Mouse (Mus musculus): ENCODE measurements around the gene Cebpa.
A peak's percentile ranks its signal among the peaks of the same experiment; 100 is the strongest.

The Cebpa gene

DNA sequence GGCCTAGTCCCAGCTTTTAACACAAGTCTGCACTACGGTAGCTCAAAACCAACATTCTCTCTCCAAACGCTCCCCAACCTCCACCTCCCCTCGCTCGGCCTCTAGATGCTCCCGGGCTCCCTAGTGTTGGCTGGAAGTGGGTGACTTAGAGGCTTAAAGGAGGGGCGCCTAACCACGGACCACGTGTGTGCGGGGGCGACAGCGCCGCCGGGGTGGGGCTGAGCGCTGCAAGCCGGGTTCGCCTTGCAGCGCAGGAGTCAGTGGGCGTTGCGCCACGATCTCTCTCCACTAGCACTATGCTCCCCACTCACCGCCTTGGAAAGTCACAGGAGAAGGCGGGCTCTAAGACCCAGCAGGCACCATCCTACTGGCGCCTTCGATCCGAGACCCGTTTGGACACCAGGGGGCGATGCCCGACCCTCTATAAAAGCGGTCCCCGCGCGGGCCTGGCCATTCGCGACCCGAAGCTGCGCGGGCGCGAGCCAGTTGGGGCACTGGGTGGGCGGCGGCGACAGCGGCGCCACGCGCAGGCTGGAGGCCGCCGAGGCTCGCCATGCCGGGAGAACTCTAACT lies at the start of gene Cebpa:
Gene Cebpa, plus strand, starts transcription at position 453 of the 573 bp plus-strand sequence.
- DNase-seq (ENCODE audit: low spot score) = peak; percentile 87

GRCm38 (mm10) chr7:35076645-35077044 lies 42.4 kb upstream of the Cebpa start:
- no peak for DNase-seq (ENCODE audit: low spot score)

- no peak for DNase-seq (ENCODE audit: low spot score)
These were observed 38.2 kb upstream of the Cebpa start for GRCm38 (mm10) chr7:35080843-35081338.

DNA sequence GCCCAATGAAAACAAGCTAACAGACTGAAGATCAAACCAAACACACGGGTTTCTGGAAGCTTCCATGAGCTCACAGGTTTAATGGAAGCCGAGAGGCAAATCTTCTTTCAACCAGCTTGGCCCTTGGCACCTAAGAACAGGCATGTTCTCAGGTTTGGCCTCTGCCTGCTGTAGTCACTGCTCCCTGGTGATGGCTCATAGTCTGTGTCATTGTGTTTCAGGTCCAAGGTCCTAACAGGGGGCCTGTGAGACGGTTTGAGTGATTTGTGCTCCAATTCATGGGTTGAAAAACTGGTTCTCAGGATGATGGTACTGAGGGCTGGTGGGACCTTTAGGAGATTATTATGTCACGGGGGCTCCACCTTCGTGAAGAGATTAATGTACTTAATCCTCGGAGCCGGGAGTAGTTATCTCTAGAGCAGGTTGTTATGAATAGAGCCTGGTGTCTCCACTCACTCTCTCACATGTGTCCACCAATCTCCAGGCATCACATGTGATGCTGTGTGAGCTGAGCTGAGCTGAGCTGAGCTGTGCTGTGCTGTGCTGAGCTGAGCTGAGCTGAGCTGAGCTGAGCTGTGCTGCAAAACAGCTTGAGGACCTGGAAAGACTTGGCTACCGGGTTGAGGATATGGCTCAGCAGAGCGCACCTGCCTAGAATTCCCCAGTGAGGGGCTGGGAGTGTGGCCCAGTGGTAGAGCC lies 37.5 kb upstream of the Cebpa start:
- DNase-seq (ENCODE audit: low spot score) = no peak

DNA sequence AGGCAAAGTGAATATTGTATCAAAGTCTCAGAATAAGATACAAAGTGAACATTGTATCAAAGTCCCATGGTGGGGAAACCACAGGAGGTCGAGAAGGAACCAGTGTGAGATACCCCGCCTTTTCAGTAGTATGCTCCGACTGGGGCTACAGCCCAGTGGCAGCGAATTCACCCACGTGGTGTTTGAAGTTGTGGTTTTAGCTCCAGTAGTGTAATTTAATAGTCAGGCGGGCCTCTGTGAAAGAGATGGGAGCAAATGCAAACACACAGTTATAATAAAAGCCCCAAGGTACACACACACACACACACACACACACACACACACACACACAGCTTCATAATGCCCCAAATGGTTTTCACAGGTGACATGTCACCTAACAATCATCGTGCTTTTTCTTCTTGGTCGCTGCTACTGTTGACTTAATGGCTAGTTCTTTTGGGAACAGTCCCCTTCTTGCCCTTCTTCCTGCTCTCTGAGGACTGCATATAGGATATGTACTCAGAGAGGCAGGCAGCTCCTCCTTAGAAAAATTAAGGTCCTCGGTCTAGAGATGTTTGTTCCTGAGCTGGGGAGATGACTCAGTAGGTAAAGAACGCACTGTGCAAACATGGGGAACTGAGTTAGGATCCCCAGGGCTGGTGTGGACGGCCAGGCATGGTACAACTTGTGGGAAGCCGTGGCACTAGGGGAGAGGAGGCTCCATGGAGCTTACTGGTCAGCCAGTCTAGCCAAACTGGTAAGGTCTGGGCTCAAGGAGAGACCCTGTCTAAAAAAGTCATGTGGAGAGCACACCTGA lies 34.3 kb upstream of the Cebpa start:
- DNase-seq (ENCODE audit: low spot score) = no peak

- DNase-seq (ENCODE audit: low spot score) = no peak
These were observed 32.7 kb upstream of the Cebpa start for GRCm38 (mm10) chr7:35086271-35086861.

GRCm38 (mm10) chr7:35090550-35090949 lies 28.5 kb upstream of the Cebpa start:
- DNase-seq (ENCODE audit: low spot score) = no peak

DNA sequence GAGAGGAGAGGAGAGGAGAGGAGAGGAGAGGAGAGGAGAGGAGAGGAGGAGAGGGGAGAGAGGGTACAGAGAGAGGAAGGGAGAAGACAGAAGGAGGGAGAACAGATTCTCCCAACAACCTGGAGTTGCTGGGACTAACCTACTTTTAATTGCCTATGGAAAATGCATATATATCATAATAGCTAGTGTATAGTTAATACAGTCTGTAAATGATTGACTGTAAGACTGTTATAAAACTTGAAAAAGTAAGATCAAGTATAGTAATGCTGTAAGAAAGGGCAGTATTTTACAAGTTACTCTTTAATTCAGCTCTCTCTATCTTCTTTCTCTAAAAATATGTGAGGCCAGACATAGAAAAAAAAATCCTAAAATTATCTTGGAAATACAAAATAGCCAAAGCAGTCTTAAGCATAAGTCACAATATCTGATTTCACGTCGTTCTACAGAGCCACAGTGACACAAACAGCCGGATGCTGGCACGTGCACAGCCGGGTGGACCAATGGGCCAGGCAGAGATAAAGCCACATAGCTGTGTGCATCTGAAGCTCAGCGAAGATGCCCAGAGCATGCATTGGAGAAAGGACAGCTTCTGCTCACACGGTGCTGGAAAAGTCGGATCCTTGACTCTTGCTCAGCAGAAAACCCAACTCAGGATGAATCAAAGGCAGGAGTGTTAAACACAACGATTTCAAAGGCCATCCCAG lies 24.0 kb upstream of the Cebpa start:
- no peak for DNase-seq (ENCODE audit: low spot score)

- DNase-seq (ENCODE audit: low spot score) = no peak
These were observed 20.3 kb upstream of the Cebpa start for GRCm38 (mm10) chr7:35098777-35099176.

GRCm38 (mm10) chr7:35099528-35099927 lies 19.6 kb upstream of the Cebpa start:
- DNase-seq (ENCODE audit: low spot score) = no peak

DNA sequence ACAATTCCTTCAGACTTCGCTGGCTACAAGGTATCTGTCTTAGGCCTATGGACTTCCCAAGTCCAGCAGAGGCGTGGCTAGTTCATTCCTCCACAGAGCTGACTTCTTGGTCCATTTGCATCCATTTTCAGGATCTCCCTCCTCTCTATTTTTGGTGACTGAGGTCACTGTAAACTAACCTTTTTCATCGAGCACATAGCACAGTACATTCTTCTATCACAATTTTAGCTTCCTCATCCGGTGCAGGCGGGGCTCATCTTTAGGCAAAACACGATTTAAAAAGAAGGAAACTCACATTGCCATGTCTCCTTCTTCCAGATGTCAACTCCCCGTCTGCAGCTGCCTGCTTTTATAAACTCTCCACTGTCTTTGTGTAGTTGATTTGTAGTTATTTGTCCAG lies 12.5 kb upstream of the Cebpa start:
- DNase-seq (ENCODE audit: low spot score) = no peak

DNA sequence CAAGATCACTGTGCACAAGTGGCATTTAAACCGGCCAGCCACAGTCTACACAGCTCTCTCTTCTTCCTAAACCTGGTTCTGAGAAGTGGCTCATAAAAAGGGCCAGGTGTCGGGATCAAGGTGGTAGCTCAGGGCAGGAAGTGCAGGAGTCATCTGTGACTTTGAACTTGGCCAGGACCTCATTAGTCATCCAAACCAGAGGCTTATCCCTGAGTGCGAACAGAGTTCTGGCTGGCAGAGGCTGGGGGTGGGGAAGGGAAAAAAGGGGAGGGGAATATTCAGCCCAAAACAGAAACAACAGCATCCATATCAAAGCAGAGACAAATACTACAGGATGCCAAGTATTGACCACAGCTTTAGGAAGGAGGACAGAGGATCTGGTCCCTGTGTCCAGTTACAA lies 11.5 kb upstream of the Cebpa start:
- no peak for DNase-seq (ENCODE audit: low spot score)

GRCm38 (mm10) chr7:35108046-35108445 lies 11.0 kb upstream of the Cebpa start:
- DNase-seq (ENCODE audit: low spot score) = no peak

DNA sequence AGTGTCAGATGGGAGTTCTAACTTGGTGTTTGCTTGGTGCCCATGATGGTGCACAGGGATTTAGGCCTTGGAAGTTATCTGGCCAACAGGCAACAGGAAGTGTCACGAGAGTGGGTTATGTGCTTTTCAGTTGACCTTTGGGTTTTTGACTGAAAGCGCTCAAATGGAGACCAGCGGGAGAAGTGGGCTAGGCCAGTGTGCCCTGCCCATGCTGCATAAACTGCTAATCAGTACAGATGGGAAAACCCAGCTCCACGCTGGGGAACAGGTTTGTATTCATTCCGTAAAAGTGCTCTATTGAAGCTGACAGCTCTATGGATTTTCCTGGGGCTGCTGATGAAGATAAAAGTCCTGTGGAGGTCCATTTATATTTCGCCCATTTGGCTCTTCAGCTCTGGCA lies 10.4 kb upstream of the Cebpa start:
- no peak for DNase-seq (ENCODE audit: low spot score)

DNA sequence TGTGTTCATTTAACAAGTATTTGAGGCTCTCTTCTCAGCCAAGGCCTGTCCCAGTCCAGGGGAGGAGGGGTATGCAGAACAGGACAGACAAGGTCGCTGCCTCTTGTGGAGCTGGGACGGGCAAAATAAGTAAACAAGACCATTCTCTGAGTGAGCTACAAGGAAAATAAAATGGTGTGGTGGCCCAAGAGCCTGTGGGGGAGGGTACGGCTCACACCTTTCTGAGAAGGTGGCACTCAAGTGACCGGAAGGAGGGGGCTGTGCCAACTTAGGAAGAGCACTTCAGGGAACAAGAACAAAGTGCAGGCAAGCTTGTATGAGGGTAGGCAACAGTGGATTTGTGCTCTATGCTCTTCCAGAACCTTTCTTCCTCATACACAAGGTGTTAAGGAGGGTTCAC lies 6.0 kb upstream of the Cebpa start:
- DNase-seq (ENCODE audit: low spot score) = no peak

GRCm38 (mm10) chr7:35113721-35114120 lies 5.4 kb upstream of the Cebpa start:
- DNase-seq (ENCODE audit: low spot score) = no peak

DNA sequence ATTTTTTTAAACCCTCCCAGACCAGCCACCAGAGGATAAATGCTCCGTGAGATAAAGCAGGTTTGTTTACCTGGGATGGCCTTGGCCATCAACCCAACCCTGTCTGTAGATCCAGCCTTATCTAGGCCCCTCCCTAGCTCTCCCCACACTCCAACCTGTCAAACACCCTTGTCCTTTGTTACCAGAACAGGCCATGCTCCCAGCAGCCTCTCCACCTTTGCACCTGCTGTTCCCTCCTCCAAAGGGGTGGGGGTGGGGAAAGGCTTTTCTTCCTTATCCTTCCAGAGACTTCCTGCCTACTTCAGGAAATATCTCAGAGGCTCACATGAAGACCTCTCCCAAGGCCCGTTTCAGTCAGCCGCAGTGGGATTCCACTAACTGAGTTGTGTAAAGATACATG lies 2.6 kb upstream of the Cebpa start:
- no peak for DNase-seq (ENCODE audit: low spot score)

GRCm38 (mm10) chr7:35117052-35117451 lies 2.0 kb upstream of the Cebpa start:
- DNase-seq (ENCODE audit: low spot score) = no peak

DNA sequence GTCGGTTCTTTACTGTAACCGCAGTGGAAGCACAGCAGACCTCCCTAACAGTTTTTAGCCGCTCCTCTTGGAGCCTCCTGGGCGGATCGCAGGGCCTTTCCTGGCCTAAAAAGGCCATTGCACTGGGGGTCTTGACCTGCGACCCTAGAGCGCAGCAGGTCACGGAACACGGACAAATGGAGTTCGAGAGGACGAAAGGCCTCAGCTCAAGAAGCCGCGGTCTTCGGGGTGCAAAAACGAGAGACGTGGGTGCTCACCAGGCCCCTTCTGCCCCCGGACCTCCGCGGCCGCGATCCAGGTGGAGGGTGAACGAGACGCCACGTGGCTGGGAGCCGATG lies 1.4 kb upstream of the Cebpa start:
- no peak for DNase-seq (ENCODE audit: low spot score)

DNA sequence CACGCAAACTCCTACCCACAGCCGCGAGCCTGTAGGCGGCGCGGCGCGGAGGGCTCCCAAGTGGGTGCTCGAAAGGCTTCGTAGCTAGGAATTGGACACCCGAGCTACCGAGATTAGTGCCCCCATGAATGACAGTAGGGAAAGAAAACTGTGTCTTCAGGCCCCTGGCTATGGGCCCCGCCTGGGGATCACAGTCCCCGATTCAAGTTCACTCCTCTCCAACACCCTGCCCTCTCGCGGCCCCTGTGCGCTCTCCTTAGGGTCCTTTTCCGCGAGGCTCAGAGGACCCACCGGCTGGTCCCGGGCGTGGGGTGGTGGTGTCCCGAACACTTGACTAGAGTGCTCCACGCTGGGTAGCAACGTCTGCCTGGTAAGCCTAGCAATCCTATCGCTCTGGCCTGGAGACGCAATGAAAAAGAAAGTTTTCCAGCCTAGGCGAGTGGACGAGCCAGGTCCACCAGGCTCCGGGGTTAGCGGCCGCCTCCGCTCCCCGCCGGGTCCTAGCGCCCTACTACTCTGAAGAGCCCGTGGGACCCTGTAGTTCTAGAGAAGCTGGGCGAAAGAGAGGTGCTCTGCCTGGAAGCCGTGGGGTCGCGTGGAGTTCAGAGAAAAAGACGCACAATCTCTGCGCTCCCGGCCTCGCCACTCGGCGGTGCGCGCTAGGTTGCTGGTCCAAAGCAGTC lies 853 bp upstream of the Cebpa start:
- DNase-seq (ENCODE audit: low spot score) = no peak

DNA sequence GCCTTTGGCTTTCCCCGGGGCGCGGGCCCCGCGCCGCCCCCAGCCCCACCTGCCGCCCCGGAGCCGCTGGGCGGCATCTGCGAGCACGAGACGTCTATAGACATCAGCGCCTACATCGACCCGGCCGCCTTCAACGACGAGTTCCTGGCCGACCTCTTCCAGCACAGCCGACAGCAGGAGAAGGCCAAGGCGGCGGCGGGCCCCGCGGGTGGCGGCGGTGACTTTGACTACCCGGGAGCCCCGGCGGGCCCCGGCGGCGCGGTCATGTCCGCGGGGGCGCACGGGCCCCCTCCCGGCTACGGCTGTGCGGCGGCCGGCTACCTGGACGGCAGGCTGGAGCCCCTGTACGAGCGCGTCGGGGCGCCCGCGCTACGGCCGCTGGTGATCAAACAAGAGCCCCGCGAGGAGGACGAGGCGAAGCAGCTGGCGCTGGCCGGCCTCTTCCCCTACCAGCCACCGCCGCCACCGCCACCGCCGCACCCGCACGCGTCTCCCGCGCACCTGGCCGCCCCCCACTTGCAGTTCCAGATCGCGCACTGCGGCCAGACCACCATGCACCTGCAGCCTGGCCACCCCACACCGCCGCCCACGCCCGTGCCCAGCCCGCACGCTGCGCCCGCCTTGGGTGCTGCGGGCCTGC lies 533 bp downstream of the Cebpa start:
- DNase-seq (ENCODE audit: low spot score) = no peak
